Mouse (Mus musculus): ENCODE measurements at regions not wholly inside any gene's neighbourhood (a gene's known extent, or its start where the extent isn't known, plus 50 kb on each side); places are given as distances from the start of the nearest gene placed in this dataset.
"Not testable (repeated sequence)": the region's sequence is repeated elsewhere in the genome, so short reads cannot be mapped to it uniquely, and the experiment has no call there.

- Histone ChIP-seq H3K4me3 (ENCODE audit: low read depth, low read length) (no peak overlapping the region), H3K4me1 (ENCODE audit: control insufficient read depth, insufficient read depth, low read length) (no peaks in the 10 kb centered on the region), H3K4me2 (ENCODE audit: low read length) (no peak overlapping the region), H3K9ac (ENCODE audit: low read depth, low read length) (no peak overlapping the region), H3K27ac (ENCODE audit: low read length) (no peak overlapping the region), H3K36me3 (ENCODE audit: control insufficient read depth, insufficient read depth, low read length) (no peaks in the 10 kb centered on the region), H3K9me3 (replicated peaks; ENCODE audit: control insufficient read depth, low read length, poor library complexity, severe bottlenecking) (no peaks in the 10 kb centered on the region), H3K27me3 (ENCODE audit: control insufficient read depth, insufficient read depth, low read depth, low read length) (no peaks in the 10 kb centered on the region)
- 88% methylated on average over 7 of the region's 7 CpGs for WGBS
- no peak for ATAC-seq
Measured at GRCm38 (mm10) chr1:161728546-161729206, 59.6 kb downstream of the Fasl start.

DNA sequence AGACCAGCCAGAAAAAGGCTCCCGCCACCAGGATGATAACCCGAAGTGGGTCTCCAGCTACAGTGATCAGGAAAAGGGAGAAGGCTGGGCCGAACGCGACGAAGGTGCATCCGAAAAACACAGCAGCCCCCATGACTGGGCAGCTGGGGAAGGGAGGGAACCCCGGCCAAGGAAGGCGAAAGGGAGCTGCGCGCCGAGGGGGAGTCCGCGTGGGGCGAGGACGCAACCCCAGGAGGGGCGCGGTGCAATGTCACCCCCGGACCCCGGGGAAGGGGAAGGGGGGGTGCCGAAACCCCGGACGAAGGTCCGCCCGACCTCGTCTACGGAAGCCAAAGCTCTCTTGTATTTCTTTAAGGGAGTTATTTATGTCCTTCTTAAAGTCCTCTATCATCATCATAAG is 60.9 kb downstream of the Fasl start:
- not testable (repeated sequence) for H3K9me3 ChIP-seq (replicated peaks; ENCODE audit: control insufficient read depth, low read length, poor library complexity, severe bottlenecking); H3K4me3 ChIP-seq (ENCODE audit: low read depth, low read length); H3K9ac ChIP-seq (ENCODE audit: low read depth, low read length); H3K27ac ChIP-seq (ENCODE audit: low read length); H3K4me1 ChIP-seq (ENCODE audit: control insufficient read depth, insufficient read depth, low read length); H3K27me3 ChIP-seq (ENCODE audit: control insufficient read depth, insufficient read depth, low read depth, low read length); H3K4me2 ChIP-seq (ENCODE audit: low read length); H3K36me3 ChIP-seq (ENCODE audit: control insufficient read depth, insufficient read depth, low read length)
- WGBS: 89% methylated on average over 9 of the region's 27 CpGs
- 0 out of 2 replicates have a peak, but pooled peaks have one; percentile 39 for ATAC-seq

- not testable (repeated sequence) for H3K4me1 ChIP-seq (ENCODE audit: control insufficient read depth, insufficient read depth, low read length); H3K9me3 ChIP-seq (replicated peaks; ENCODE audit: control insufficient read depth, low read length, poor library complexity, severe bottlenecking); H3K27ac ChIP-seq (ENCODE audit: low read length); H3K27me3 ChIP-seq (ENCODE audit: control insufficient read depth, insufficient read depth, low read depth, low read length); ATAC-seq; H3K36me3 ChIP-seq (ENCODE audit: control insufficient read depth, insufficient read depth, low read length); H3K9ac ChIP-seq (ENCODE audit: low read depth, low read length); H3K4me3 ChIP-seq (ENCODE audit: low read depth, low read length); H3K4me2 ChIP-seq (ENCODE audit: low read length)
- WGBS: no CpG with 5 or more reads among the region's 10 CpGs
Measured at GRCm38 (mm10) chr1:161726098-161726497, 62.2 kb downstream of the Fasl start.

- Histone ChIP-seq H3K9me3 (replicated peaks; ENCODE audit: control insufficient read depth, low read length, poor library complexity, severe bottlenecking) (no peaks in the 10 kb centered on the region), H3K9ac (ENCODE audit: low read depth, low read length) (no peak overlapping the region), H3K27ac (ENCODE audit: low read length) (no peak overlapping the region), H3K4me1 (ENCODE audit: control insufficient read depth, insufficient read depth, low read length) (no peaks in the 10 kb centered on the region), H3K27me3 (ENCODE audit: control insufficient read depth, insufficient read depth, low read depth, low read length) (no peaks in the 10 kb centered on the region), H3K36me3 (ENCODE audit: control insufficient read depth, insufficient read depth, low read length) (no peaks in the 10 kb centered on the region), H3K4me3 (ENCODE audit: low read depth, low read length) (no peak overlapping the region), H3K4me2 (ENCODE audit: low read length) (no peak overlapping the region)
- 82% methylated on average over 3 of the region's 3 CpGs for WGBS
- ATAC-seq: no peak
Measured at GRCm38 (mm10) chr1:161719876-161720275, 68.4 kb downstream of the Fasl start.

DNA sequence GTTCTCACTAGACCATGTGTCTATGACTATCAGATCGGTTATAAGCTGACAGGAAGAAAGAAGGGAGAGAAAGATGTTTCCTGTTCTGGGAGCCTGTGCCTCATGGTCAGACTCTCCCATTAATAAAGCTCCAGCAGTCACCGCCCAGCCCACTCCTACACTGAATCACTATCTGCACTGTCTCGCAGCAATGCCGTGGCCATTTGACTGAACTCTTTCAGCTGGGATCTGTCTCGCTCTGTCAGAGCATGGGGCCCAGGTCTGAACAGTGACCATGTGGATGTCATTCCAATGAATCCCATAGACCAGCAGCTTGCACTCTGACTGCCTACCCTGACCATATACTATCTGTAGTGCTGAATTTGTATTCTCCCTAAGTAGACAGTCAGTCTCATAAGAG is 70.0 kb downstream of the Fasl start:
- H3K4me1 ChIP-seq (ENCODE audit: control insufficient read depth, insufficient read depth, low read length): no peaks in the 10 kb centered on the region
- no peak overlapping the region for H3K4me3 ChIP-seq (ENCODE audit: low read depth, low read length)
- no peak overlapping the region for H3K9ac ChIP-seq (ENCODE audit: low read depth, low read length)
- WGBS: 83% methylated on average over 5 of the region's 5 CpGs
- no peak for ATAC-seq
- no peak overlapping the region for H3K27ac ChIP-seq (ENCODE audit: low read length)
- H3K4me2 ChIP-seq (ENCODE audit: low read length): no peak overlapping the region
- no peaks in the 10 kb centered on the region for H3K9me3 ChIP-seq (replicated peaks; ENCODE audit: control insufficient read depth, low read length, poor library complexity, severe bottlenecking)
- no peaks in the 10 kb centered on the region for H3K36me3 ChIP-seq (ENCODE audit: control insufficient read depth, insufficient read depth, low read length)
- no peaks in the 10 kb centered on the region for H3K27me3 ChIP-seq (ENCODE audit: control insufficient read depth, insufficient read depth, low read depth, low read length)

GRCm38 (mm10) chr1:161712918-161713317 is 75.4 kb downstream of the Fasl start:
- Histone ChIP-seq H3K9me3 (replicated peaks; ENCODE audit: control insufficient read depth, low read length, poor library complexity, severe bottlenecking) (no peaks in the 10 kb centered on the region), H3K27me3 (ENCODE audit: control insufficient read depth, insufficient read depth, low read depth, low read length) (no peaks in the 10 kb centered on the region), H3K27ac (ENCODE audit: low read length) (no peak overlapping the region), H3K4me1 (ENCODE audit: control insufficient read depth, insufficient read depth, low read length) (no peaks in the 10 kb centered on the region), H3K4me3 (ENCODE audit: low read depth, low read length) (no peak overlapping the region), H3K9ac (ENCODE audit: low read depth, low read length) (no peak overlapping the region), H3K36me3 (ENCODE audit: control insufficient read depth, insufficient read depth, low read length) (no peaks in the 10 kb centered on the region), H3K4me2 (ENCODE audit: low read length) (0 out of 2 replicates have a peak overlapping the region, but pooled peaks have one; percentile 17)
- 64% methylated on average over 10 of the region's 10 CpGs for WGBS
- ATAC-seq: no peak

- whole genome bisulfite sequencing: 23% methylated on average over 3 of the region's 3 CpGs
- no peak for ATAC-seq
Measured at GRCm38 (mm10) chr1:161712283-161712682, 76.0 kb downstream of the Fasl start.

DNA sequence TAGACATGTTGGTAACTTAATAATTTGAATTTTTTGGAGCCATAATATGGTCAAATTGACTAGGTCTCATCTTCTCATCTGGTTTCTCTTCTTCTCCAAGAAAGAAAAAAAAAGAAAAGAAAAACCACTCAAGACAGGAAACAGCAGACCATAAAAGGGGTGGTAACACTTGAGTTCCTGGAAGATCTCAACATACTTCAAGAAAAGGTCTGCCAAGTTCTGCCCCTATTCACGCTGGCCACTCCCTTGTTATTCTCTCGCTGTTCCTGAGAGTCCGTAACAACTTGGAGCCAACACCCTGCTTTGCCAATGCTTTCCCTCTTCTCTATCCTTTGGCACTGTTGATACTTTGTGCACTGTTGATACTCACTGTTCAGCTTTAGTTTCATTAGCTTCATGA is 81.2 kb downstream of the Fasl start:
- Histone ChIP-seq H3K27ac (ENCODE audit: low read length) (no peak overlapping the region), H3K9ac (ENCODE audit: low read depth, low read length) (no peak overlapping the region), H3K4me1 (ENCODE audit: control insufficient read depth, insufficient read depth, low read length) (no peaks in the 10 kb centered on the region), H3K36me3 (ENCODE audit: control insufficient read depth, insufficient read depth, low read length) (no peaks in the 10 kb centered on the region), H3K4me2 (ENCODE audit: low read length) (no peak overlapping the region), H3K27me3 (ENCODE audit: control insufficient read depth, insufficient read depth, low read depth, low read length) (no peaks in the 10 kb centered on the region), H3K9me3 (replicated peaks; ENCODE audit: control insufficient read depth, low read length, poor library complexity, severe bottlenecking) (no peaks in the 10 kb centered on the region), H3K4me3 (ENCODE audit: low read depth, low read length) (no peak overlapping the region)
- no peak for ATAC-seq
- WGBS: 94% methylated on average over 3 of the region's 3 CpGs

More at GRCm38 (mm10) chr1:161712283-161712682, 76.0 kb downstream of the Fasl start:
- Histone ChIP-seq H3K27me3 (ENCODE audit: control insufficient read depth, insufficient read depth, low read depth, low read length) (no peaks in the 10 kb centered on the region), H3K27ac (ENCODE audit: low read length) (no peak overlapping the region), H3K4me2 (ENCODE audit: low read length) (no peak overlapping the region), H3K9ac (ENCODE audit: low read depth, low read length) (no peak overlapping the region), H3K36me3 (ENCODE audit: control insufficient read depth, insufficient read depth, low read length) (no peaks in the 10 kb centered on the region), H3K4me3 (ENCODE audit: low read depth, low read length) (no peak overlapping the region), H3K4me1 (ENCODE audit: control insufficient read depth, insufficient read depth, low read length) (no peaks in the 10 kb centered on the region), H3K9me3 (replicated peaks; ENCODE audit: control insufficient read depth, low read length, poor library complexity, severe bottlenecking) (no peaks in the 10 kb centered on the region)

DNA sequence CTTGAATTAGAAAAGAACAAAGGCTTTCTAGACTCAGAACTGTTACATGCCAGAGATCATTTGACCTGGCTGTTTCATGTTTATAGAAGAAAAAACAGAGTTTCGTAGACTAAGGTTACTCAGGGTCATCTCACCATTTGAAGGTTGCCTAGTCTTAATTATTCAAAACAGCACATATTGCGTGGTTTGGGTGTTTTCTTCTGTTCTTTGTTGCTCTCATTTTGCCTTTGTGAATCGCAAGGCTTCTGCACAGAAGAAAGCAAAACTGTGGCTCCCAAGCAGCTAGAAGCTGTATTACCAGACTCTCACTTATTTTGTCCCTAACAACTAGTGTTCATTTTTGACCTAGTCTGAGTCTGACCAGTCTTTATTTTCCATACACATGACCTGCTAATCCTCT is 83.3 kb downstream of the Fasl start:
- H3K27me3 ChIP-seq (ENCODE audit: control insufficient read depth, insufficient read depth, low read depth, low read length): no peaks in the 10 kb centered on the region
- H3K27ac ChIP-seq (ENCODE audit: low read length): no peak overlapping the region
- H3K4me2 ChIP-seq (ENCODE audit: low read length): no peak overlapping the region
- H3K4me1 ChIP-seq (ENCODE audit: control insufficient read depth, insufficient read depth, low read length): no peaks in the 10 kb centered on the region
- no peak overlapping the region for H3K4me3 ChIP-seq (ENCODE audit: low read depth, low read length)
- no peak overlapping the region for H3K9ac ChIP-seq (ENCODE audit: low read depth, low read length)
- no peak for ATAC-seq
- no peaks in the 10 kb centered on the region for H3K36me3 ChIP-seq (ENCODE audit: control insufficient read depth, insufficient read depth, low read length)
- no peaks in the 10 kb centered on the region for H3K9me3 ChIP-seq (replicated peaks; ENCODE audit: control insufficient read depth, low read length, poor library complexity, severe bottlenecking)
- 80% methylated on average over 3 of the region's 3 CpGs for WGBS
